Mouse (Mus musculus) Patski (cell line): ENCODE data around the gene Krt72. TPM values are rescaled to one million over a fixed set of nuclear protein-coding genes. Genes with fewer than 3 reads are reported as not detected.

Experiments
- ATAC-seq: fragments of 100-300 bp; one replicate; pipeline ENCODE4 v1.8.0; 2021
- CTCF ChIA-PET: fragments of 350-600 bp; sonication (Branson Sonifier 250); formaldehyde crosslinking; loops from one replicate; lab custom pipeline; 2022; ENCODE audit warnings: inconsistent platforms; lab: Charles Lee
- POLR2A ChIA-PET: fragments of 350-600 bp; sonication (Branson Sonifier 250); formaldehyde crosslinking; loops from one replicate; lab custom pipeline; 2022; ENCODE audit warnings: antibody characterized with exemption, inconsistent platforms; lab: Charles Lee
- DNase-seq: peaks from one replicate; pipeline ENCODE4 v3.0.0-alpha.2; 2011; ENCODE audit warnings: low read depth, low spot score
- H3K27me3 ChIP-seq: fragments of 371-371 bp; one replicate; pipeline ENCODE4 v1.5.1; 2021
- CTCF ChIP-seq: fragments of 100-300 bp; IDR thresholded peaks from one replicate; pipeline ENCODE4 v1.5.1; 2021
- in situ Hi-C: fragments of 300-500 bp; cut with MboI; formaldehyde crosslinking; loops from 3 replicates; pipeline ENCODE4 v1.11.1; 2018; ENCODE audit warnings: low pct_unique_long_range_greater_than_20kb, mixed read lengths
- polyA plus RNA-seq: library from polyadenylated mRNA; unstranded; gene quantifications from one replicate; pipeline ENCODE4 v1.2.3, GENCODE M21; 2021

The Krt72 gene
- polyA plus RNA-seq, result not detected

- CTCF ChIA-PET, result no interaction called here
- POLR2A ChIA-PET, result no interaction called here
- in situ Hi-C loops, result no loop called here
These were observed at the start of gene Krt72 for GRCm38 (mm10) chr15:101786360-101786759. Gene Krt72 (minus strand): TSS chr15:101786460.

DNA sequence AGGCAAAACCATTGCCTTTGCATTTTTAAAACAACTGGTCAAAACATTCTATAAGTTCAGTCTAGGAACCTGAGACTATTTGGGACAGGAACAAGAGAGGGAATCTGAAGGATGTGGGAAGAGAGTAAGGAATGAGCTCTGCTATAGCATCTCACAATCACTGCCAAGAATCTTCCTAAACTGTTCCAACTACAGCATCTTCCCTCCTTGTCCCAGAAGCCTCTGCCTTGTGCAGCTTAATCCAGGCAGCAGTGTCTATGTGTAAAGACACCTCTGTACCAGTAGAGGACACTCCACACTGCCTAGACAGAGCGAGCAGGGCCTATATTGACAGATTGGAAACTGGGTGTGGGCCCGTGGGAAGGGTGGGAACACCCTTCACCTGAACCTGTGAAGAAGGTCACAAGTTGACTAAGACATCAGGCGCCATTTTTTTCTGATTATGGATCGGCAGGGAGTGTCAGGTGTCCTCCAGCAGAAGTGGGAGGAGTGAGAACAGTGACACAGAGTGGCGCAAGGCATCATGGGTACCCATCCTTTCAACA is 48.6 kb upstream of the Krt72 start:
- H3K27me3 ChIP-seq, result peaks cover 6% of the 10 kb centered on the region

More at GRCm38 (mm10) chr15:101786360-101786759, at the start of gene Krt72:
- ATAC-seq (no peak), DNase-seq (no peak)
- peaks cover 33% of the 10 kb centered on the region for H3K27me3 ChIP-seq
- no peak for TF ChIP-seq CTCF

GRCm38 (mm10) chr15:101833131-101833530 is 46.9 kb upstream of the Krt72 start:
- in situ Hi-C loops, result no loop called here
- DNase-seq (no peak), ATAC-seq (no peak)
- TF ChIP-seq CTCF, result no peak
- POLR2A ChIA-PET, result interaction anchor here (0.7 kb wide), 1 partner anchor 458 kb away, joined by 5 read pairs; no protein-coding TSS in a partner anchor
- CTCF ChIA-PET, result no interaction called here
- H3K27me3 ChIP-seq, result peaks cover 9% of the 10 kb centered on the region

More for the DNA sequence above, 48.6 kb upstream of the Krt72 start:
- ChIA-PET POLR2A (no interaction called here), CTCF (interaction anchor here (0.7 to 1.6 kb wide), 2 partner anchors 12 to 132 kb away, joined by 3 read pairs; no protein-coding TSS in a partner anchor)
- ATAC-seq (no peak), DNase-seq (no peak)
- in situ Hi-C loops, result no loop called here
- peak; percentile 47 for TF ChIP-seq CTCF

DNA sequence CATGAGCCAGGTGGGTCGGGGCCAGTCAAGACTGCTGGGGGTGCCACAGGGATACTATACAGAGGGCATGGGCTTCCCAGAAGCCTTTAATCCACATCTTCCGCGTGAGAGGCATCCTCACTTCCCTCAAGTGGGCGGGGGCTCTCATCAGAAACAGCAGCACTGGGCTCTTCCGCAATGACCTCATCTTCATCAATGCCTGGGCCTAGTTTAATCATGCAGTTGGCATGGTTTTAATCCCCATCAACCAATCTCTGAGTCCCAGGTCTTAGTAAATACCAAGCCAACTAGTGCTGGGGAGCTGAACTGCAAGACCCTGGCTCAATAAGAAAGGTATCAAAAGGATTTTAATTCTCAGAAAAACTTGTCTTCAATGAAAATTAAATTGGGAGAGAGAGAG is 43.2 kb upstream of the Krt72 start:
- ChIA-PET CTCF (no interaction called here), POLR2A (no interaction called here)
- no peak for TF ChIP-seq CTCF
- DNase-seq, result no peak
- peaks cover 9% of the 10 kb centered on the region for H3K27me3 ChIP-seq
- no peak for ATAC-seq
- in situ Hi-C loops, result no loop called here

- DNase-seq, result no peak
- ATAC-seq, result no peak
- H3K27me3 ChIP-seq, result peaks cover 27% of the 10 kb centered on the region
- POLR2A ChIA-PET, result no interaction called here
- no peak for TF ChIP-seq CTCF
- CTCF ChIA-PET, result no interaction called here
- in situ Hi-C loops, result no loop called here
These were observed 35.5 kb upstream of the Krt72 start for GRCm38 (mm10) chr15:101821786-101822185.

- peaks cover 36% of the 10 kb centered on the region for H3K27me3 ChIP-seq
- TF ChIP-seq CTCF, result no peak
- ATAC-seq, result no peak
- in situ Hi-C loops, result no loop called here
- ChIA-PET CTCF (no interaction called here), POLR2A (interaction anchor here (0.6 kb wide), 1 partner anchor 563 kb away, joined by 4 read pairs; no protein-coding TSS in a partner anchor)
- no peak for DNase-seq
These were observed 31.6 kb upstream of the Krt72 start, which contains the start of gene Krt2 for GRCm38 (mm10) chr15:101817875-101818274. Gene Krt2 (minus strand): TSS chr15:101818169.

GRCm38 (mm10) chr15:101803052-101803822 is 17.0 kb upstream of the Krt72 start:
- TF ChIP-seq CTCF, result no peak
- in situ Hi-C loops, result no loop called here
- ATAC-seq (no peak), DNase-seq (no peak)
- H3K27me3 ChIP-seq, result peaks cover 12% of the 10 kb centered on the region
- CTCF ChIA-PET, result interaction anchor here (1.4 kb wide), 1 partner anchor 10 kb away, joined by 6 read pairs; no protein-coding TSS in a partner anchor
- POLR2A ChIA-PET, result no interaction called here

GRCm38 (mm10) chr15:101802296-101802835 is 16.1 kb upstream of the Krt72 start, which contains the start of gene Krt73:
Gene Krt73 (minus strand): TSS chr15:101802346.
- H3K27me3 ChIP-seq, result peaks cover 12% of the 10 kb centered on the region

GRCm38 (mm10) chr15:101790867-101791266 is 4.6 kb upstream of the Krt72 start:
- no peak for ATAC-seq
- CTCF ChIA-PET, result interaction anchor here (1.1 to 1.9 kb wide), 2 partner anchors 11 to 18 kb away, joined by 3 to 5 read pairs; partner anchors contain the start of gene Krt73

More at GRCm38 (mm10) chr15:101802296-101802835, 16.1 kb upstream of the Krt72 start, which contains the start of gene Krt73:
- no peak for DNase-seq
- TF ChIP-seq CTCF, result no peak
- ChIA-PET POLR2A (no interaction called here), CTCF (interaction anchor here (1.3 to 1.4 kb wide), 2 partner anchors 11 to 12 kb away, joined by 3 to 6 read pairs; no protein-coding TSS in a partner anchor)
- no peak for ATAC-seq
- in situ Hi-C loops, result no loop called here

DNA sequence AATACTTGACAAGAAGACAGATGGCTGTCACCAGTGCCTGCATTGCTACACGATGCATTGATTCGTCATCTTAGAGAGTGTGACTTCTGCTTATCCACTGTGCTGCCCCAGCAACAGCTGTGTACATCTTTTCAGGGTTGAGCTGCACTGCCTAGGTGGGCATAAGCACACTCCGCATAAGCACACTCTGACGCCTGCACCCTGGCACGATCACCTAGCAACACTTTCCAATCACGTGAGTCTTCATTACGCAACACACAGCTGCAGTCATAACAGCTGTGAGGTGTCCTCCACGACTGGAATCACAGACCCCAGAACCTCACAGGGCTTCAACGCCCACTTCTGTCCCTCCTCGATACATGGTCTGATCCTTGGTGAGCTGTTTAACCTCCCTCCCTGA is 12.8 kb downstream of the Krt72 start:
- DNase-seq, result no peak
- POLR2A ChIA-PET, result no interaction called here
- TF ChIP-seq CTCF, result no peak
- in situ Hi-C loops, result loop anchor here (5.0 kb wide), 4 partner anchors 199 to 436 kb away; partner anchors contain the start of gene Eif4b
- no peak for ATAC-seq
- CTCF ChIA-PET, result interaction anchor here (1.0 to 3.3 kb wide), 4 partner anchors 153 to 211 kb away, joined by 3 to 26 read pairs (median 22); no protein-coding TSS in a partner anchor
- H3K27me3 ChIP-seq, result peaks cover 11% of the 10 kb centered on the region

More at GRCm38 (mm10) chr15:101790867-101791266, 4.6 kb upstream of the Krt72 start:
- no peak for DNase-seq
- in situ Hi-C loops, result no loop called here
- POLR2A ChIA-PET, result no interaction called here
- peaks cover 31% of the 10 kb centered on the region for H3K27me3 ChIP-seq
- TF ChIP-seq CTCF, result no peak
